Mouse (Mus musculus) heart, postnatal 0 days (tissue): ENCODE results near the gene Map4k3.

Experiments
- CTCF ChIP-seq: IDR thresholded peaks from 2 replicates; pipeline ENCODE4 v1.5.1; 2016; ENCODE audit warnings: antibody characterized with exemption, control low read depth, low read depth
- EP300 ChIP-seq: IDR thresholded peaks from 2 replicates; pipeline ENCODE4 v1.6.1; 2016; ENCODE audit warnings: antibody characterized with exemption, low read depth

DNA sequence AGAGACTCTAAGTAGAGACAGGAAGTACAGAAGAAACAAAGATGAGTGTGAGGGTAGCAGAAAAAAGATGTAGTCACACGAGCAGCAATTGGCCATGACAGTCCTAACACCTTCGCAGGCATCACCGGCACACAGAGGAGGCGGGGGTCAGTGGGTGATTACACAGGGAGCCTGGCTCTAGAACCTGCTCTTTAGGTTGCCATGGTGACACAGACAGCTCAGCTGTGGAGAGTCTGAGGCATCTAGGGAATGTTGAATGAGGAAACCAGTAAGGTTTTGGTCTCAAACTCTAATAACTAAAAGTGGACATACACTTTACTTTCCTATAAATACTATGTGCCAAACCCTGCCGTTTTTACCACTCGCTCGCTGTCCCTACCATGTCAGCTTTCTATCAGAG lies 6.6 kb downstream of the Map4k3 start:
- TF ChIP-seq CTCF = no peak
- no peak for TF ChIP-seq EP300
